Mouse (Mus musculus) liver, embryonic 11.5 days (tissue): ENCODE data around the gene Zfp553. TPM values are rescaled to one million over a fixed set of nuclear protein-coding genes. Genes with fewer than 3 reads are reported as not detected.
"Not testable (repeated sequence)": the region's sequence is repeated elsewhere in the genome, so short reads cannot be mapped to it uniquely, and the experiment has no call there.

Experiments
- ATAC-seq: fragments of 200-750 bp; cut with Nextera tagmentation; replicated peaks from 2 replicates; pipeline ENCODE4 v1.8.0; 2017; ENCODE audit warnings: moderate number of reproducible peaks, mild to moderate bottlenecking, moderate TSS enrichment, moderate library complexity; ENCODE audit not compliant: low FRiP score
- DNase-seq: peaks from one replicate; pipeline ENCODE4 v3.0.0-alpha.2; 2017; ENCODE audit warnings: low spot score
- H3K27ac ChIP-seq: fragments of 300-500 bp; sonication (generic); 2 replicates; pipeline ENCODE4 v1.5.1; 2014; ENCODE audit warnings: mild to moderate bottlenecking, low read depth, low read length, control low read depth
- H3K27me3 ChIP-seq: fragments of 300-500 bp; sonication (generic); replicated peaks from 2 replicates; pipeline ENCODE4 v1.6.1; 2014; ENCODE audit warnings: low read length, mixed read lengths; ENCODE audit not compliant: control insufficient read depth, insufficient read depth
- H3K36me3 ChIP-seq: fragments of 300-500 bp; sonication (generic); 2 replicates; pipeline ENCODE4 v1.6.1; 2014; ENCODE audit warnings: mild to moderate bottlenecking, low read length, moderate library complexity, mixed read lengths; ENCODE audit not compliant: control insufficient read depth, insufficient read depth
- H3K4me1 ChIP-seq: fragments of 300-500 bp; sonication (generic); replicated peaks from 2 replicates; pipeline ENCODE4 v1.6.1; 2014; ENCODE audit warnings: low read length, mixed read lengths; ENCODE audit not compliant: control insufficient read depth, insufficient read depth
- H3K4me2 ChIP-seq: fragments of 300-500 bp; sonication (generic); 2 replicates; pipeline ENCODE4 v1.6.1; 2014; ENCODE audit warnings: mild to moderate bottlenecking, control low read depth, moderate library complexity
- H3K4me3 ChIP-seq: fragments of 300-500 bp; sonication (generic); 2 replicates; pipeline ENCODE4 v1.5.1; 2014; ENCODE audit warnings: low read depth, low read length, control low read depth
- H3K9ac ChIP-seq: fragments of 300-500 bp; sonication (generic); 2 replicates; pipeline ENCODE4 v1.6.1; 2014; ENCODE audit warnings: low read depth, low read length, control low read depth
- H3K9me3 ChIP-seq: fragments of 300-500 bp; sonication (generic); 2 replicates; pipeline ENCODE4 v1.6.1; 2016; ENCODE audit warnings: low read length, inconsistent platforms, mixed read lengths; ENCODE audit not compliant: control insufficient read depth
- WGBS: fragments of 180-500 bp; shearing (Covaris S2); extraction: QIAGEN DNeasy Blood & Tissue Kit; methylation state at CpG from one replicate; pipeline ENCODE4 v1.1.7; 2014; 5-methylcytosine and 5-hydroxymethylcytosine counted together
- polyA plus RNA-seq: library from polyadenylated mRNA; unstranded; fragments of >200 nt; fragmentation: Nextera tagmentation; extraction: Ambion mirVana; gene quantifications from 2 replicates; pipeline ENCODE4 v1.2.1, GENCODE M21; 2014

Zfp553 gene
- polyA plus RNA-seq, 1 experiment from 2014 or later: 17.2 TPM

- peaks cover 11% of the 10 kb centered on the region for H3K4me1 ChIP-seq
- ATAC-seq: no peak
- peak overlapping the region; percentile 97 for H3K4me3 ChIP-seq
- no peaks in the 10 kb centered on the region for H3K9me3 ChIP-seq
- H3K27ac ChIP-seq: peak overlapping the region; percentile 97
- WGBS: 3% methylated on average over 9 of the region's 9 CpGs
- peaks cover 40% of the 10 kb centered on the region for H3K36me3 ChIP-seq
- H3K9ac ChIP-seq: peak overlapping the region; percentile 97
- peak overlapping the region; percentile 84 for H3K4me2 ChIP-seq
- no peaks in the 10 kb centered on the region for H3K27me3 ChIP-seq
- no peak for DNase-seq
Measured at GRCm38 (mm10) chr7:127233765-127234164, 904 bp downstream of the Zfp553 start.

DNA sequence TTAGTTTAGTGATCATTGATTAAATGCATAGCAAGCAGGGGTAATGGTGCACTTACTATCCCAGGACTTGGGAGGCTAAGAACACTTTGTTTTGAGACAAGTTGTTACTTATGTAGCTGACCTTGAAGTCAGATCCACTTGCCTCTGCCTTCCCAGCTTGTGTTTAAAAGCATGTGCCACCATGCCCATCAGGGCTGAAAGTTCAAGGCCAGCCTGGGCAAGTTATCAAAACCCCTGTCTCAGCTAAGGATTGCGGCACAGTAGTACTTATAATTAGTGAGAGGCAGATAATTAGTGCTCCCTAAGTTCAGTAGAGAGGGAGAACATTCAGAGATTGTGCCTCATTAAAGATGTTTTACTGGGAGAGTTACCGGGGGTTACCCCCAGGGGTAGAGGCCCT is 1.9 kb downstream of the Zfp553 start:
- Histone ChIP-seq H3K9ac (no peak overlapping the region), H3K27ac (no peak overlapping the region), H3K4me1 (peaks cover 11% of the 10 kb centered on the region), H3K9me3 (no peaks in the 10 kb centered on the region), H3K4me2 (no peak overlapping the region), H3K36me3 (peaks cover 36% of the 10 kb centered on the region), H3K4me3 (0 out of 2 replicates have a peak overlapping the region, but pooled peaks have one; percentile 11), H3K27me3 (no peaks in the 10 kb centered on the region)
- no peak for ATAC-seq
- WGBS: 94% methylated on average over 2 of the region's 2 CpGs
- DNase-seq: no peak

- peak overlapping the region; percentile 96 for H3K9ac ChIP-seq
- ATAC-seq (no peak), DNase-seq (no peak)
- H3K27me3 ChIP-seq: no peaks in the 10 kb centered on the region
- peaks cover 30% of the 10 kb centered on the region for H3K4me1 ChIP-seq
- no peaks in the 10 kb centered on the region for H3K9me3 ChIP-seq
- H3K27ac ChIP-seq: peak overlapping the region; percentile 92
- peaks cover 13% of the 10 kb centered on the region for H3K36me3 ChIP-seq
- peak overlapping the region; percentile 80 for H3K4me3 ChIP-seq
- H3K4me2 ChIP-seq: peak overlapping the region; percentile 94
- 38% methylated on average over 2 of the region's 2 CpGs for WGBS
Measured at GRCm38 (mm10) chr7:127243361-127243867, 10.6 kb downstream of the Zfp553 start.

- 1% methylated on average over 56 of the region's 56 CpGs for WGBS
- H3K36me3 ChIP-seq: peaks cover 12% of the 10 kb centered on the region; the same call in 1 of the 2 replicates
- peaks cover 30% of the 10 kb centered on the region for H3K4me1 ChIP-seq
- DNase-seq (peak; percentile 98), ATAC-seq (peak; percentile 95)
- H3K4me2 ChIP-seq: peak within 1 kb of the TSS; percentile 94
- H3K9ac ChIP-seq: peak within 1 kb of the TSS; percentile 96
- no peaks in the 10 kb centered on the region for H3K27me3 ChIP-seq
- H3K9me3 ChIP-seq: no peaks in the 10 kb centered on the region
- peak within 1 kb of the TSS; percentile 92 for H3K27ac ChIP-seq
- H3K4me3 ChIP-seq: peak within 1 kb of the TSS; percentile 80
Measured at GRCm38 (mm10) chr7:127243870-127244657, 11.2 kb downstream of the Zfp553 start, which contains the start of gene Zfp771. Zfp771 (plus strand) TSS chr7:127244274.

- Histone ChIP-seq H3K9ac (peak overlapping the region; percentile 96), H3K4me3 (peak overlapping the region; percentile 80), H3K27ac (peak overlapping the region; percentile 92), H3K27me3 (no peaks in the 10 kb centered on the region), H3K36me3 (peaks cover 12% of the 10 kb centered on the region), H3K9me3 (no peaks in the 10 kb centered on the region), H3K4me2 (peak overlapping the region; percentile 94), H3K4me1 (peaks cover 30% of the 10 kb centered on the region)
- ATAC-seq (peak; percentile 67), DNase-seq (no peak)
- 12% methylated on average over 33 of the region's 33 CpGs for WGBS
Measured at GRCm38 (mm10) chr7:127244658-127245510, 12.0 kb downstream of the Zfp553 start.

- H3K27ac ChIP-seq: not testable (repeated sequence)
- H3K36me3 ChIP-seq: peaks cover 12% of the 10 kb centered on the region
Measured at GRCm38 (mm10) chr7:127250511-127250910, 17.6 kb downstream of the Zfp553 start.

GRCm38 (mm10) chr7:127252414-127252813 is 19.6 kb downstream of the Zfp553 start:
- Histone ChIP-seq H3K36me3 (peaks cover 13% of the 10 kb centered on the region), H3K9ac (no peak overlapping the region), H3K4me3 (no peak overlapping the region), H3K4me2 (no peak overlapping the region), H3K27ac (peak overlapping the region; percentile 32; the same call in 1 of the 2 replicates), H3K27me3 (no peaks in the 10 kb centered on the region), H3K4me1 (peaks cover 26% of the 10 kb centered on the region), H3K9me3 (no peaks in the 10 kb centered on the region)
- ATAC-seq (no peak), DNase-seq (no peak)
- 81% methylated on average over 2 of the region's 2 CpGs for WGBS

More at GRCm38 (mm10) chr7:127250511-127250910, 17.6 kb downstream of the Zfp553 start:
- 89% methylated on average over 8 of the region's 8 CpGs for WGBS
- ATAC-seq, DNase-seq, H3K9me3 ChIP-seq, H3K27me3 ChIP-seq, H3K4me3 ChIP-seq, H3K4me2 ChIP-seq, H3K9ac ChIP-seq: not testable (repeated sequence)
- H3K4me1 ChIP-seq: peaks cover 33% of the 10 kb centered on the region

DNA sequence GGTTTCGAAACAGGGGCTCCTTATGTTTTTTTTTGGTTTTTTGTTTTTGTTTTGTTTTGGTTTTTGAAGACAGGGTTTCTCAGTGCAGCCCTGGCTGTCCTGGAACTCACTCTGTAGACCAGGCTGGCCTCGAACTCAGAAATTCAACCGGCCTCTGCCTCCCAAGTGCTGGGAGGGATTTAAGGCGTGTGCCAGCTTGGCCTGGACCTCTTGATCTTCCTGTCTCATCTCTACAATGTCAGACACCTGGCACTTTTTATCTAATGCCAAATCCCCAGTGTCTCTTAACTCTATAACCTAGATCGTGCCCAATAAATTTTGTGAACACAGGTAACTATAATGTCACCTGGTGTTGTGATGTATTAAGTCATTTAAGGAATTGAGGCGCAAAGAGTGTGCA is 20.5 kb downstream of the Zfp553 start:
- peaks cover 14% of the 10 kb centered on the region for H3K36me3 ChIP-seq
- ATAC-seq (no peak), DNase-seq (no peak)
- 77% methylated on average over 6 of the region's 6 CpGs for WGBS
- H3K4me2 ChIP-seq: peak overlapping the region; percentile 87
- peak overlapping the region; percentile 49 for H3K4me3 ChIP-seq
- H3K27ac ChIP-seq: peak overlapping the region; percentile 88
- no peaks in the 10 kb centered on the region for H3K27me3 ChIP-seq
- no peaks in the 10 kb centered on the region for H3K9me3 ChIP-seq
- H3K9ac ChIP-seq: peak overlapping the region; percentile 75
- H3K4me1 ChIP-seq: peaks cover 26% of the 10 kb centered on the region
